Mouse (Mus musculus) gastrocnemius, adult 8-10 months (tissue): ENCODE measurements around the gene Unc119. TPM values are rescaled to one million over a fixed set of nuclear protein-coding genes. Genes with fewer than 3 reads are reported as not detected.

Experiments used
- DNase-seq, 2 experiments: peaks; one replicate each; pipeline ENCODE4 v3.0.0; 2022; ENCODE audit warnings: low spot score in 2 of 2
- total RNA-seq, 4 experiments: library from RNA; stranded (reverse); gene quantifications; 2 replicates each; pipeline ENCODE4 v1.2.4; 2022

Unc119 gene
- 10 to 100 TPM in 1 of 4 experiments, 1 to 10 TPM in 3; 5.3 to 14.9 (median 8.4) TPM for total RNA-seq

DNA sequence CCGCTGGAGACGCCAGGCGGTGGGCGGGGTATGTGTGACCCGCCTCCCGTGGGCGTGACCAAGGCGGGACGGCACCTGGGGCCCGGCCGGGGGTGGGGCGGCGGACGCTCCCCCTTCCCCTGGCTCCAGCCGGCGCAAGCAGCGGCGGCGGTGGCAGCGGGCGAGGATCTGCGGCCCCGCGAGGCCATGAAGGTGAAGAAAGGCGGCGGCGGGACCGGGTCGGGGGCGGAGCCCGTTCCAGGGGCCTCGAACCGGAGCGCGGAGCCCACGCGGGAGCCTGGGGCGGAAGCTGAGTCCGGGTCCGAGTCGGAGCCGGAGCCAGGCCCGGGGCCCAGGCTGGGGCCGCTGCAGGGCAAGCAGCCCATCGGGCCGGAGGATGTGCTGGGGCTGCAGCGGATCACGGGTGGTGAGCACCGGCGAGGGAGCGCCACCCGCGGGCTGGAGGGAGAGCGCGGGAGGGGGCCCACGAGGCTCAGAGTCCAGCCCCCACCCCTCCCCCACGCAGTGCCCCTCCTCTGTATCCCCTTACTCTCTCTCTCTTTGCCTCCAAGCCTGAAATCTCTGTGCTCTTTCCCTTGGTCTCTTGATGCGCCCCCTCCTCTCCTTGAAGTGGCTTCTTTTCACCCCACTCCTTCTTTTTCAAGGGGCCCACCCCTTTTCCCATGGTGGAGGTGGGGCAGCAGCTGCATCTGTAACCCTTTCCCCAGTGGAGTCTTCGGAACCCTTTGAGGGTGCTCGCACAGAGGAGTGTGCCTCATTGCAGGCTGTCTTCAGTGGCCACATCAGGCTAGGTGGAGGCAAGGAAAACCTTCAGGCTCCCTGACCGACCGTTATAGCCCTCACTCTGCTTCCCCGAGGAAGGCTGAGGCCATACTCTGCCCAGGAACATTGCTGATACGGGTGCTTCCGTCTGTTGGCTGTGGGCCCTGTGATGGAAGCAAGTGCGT is at the start of gene Unc119:
Unc119 (plus strand) TSS at position 102 of the 947 bp plus-strand sequence.
- DNase-seq, result peak; percentile 54 to 62

DNA sequence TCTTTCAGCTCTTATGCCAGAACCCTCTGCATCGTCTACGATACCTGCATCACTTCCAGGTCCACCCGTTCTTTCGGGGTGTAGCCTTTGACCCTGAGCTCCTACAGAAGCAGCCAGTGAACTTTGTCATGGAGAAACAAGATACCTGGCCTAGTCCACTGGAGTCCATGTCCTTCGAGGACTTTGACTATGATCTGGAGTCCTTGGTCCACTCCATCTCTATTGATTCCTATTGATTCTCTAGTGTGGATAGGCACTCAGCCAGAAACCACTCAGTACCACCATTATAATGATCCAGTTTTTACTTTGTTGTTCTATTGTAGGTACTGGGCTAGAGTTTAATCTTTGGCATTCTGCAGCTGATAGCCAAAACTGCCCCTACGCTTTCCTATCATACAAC is 48.7 kb upstream of the Unc119 start:
- DNase-seq, result no peak

DNA sequence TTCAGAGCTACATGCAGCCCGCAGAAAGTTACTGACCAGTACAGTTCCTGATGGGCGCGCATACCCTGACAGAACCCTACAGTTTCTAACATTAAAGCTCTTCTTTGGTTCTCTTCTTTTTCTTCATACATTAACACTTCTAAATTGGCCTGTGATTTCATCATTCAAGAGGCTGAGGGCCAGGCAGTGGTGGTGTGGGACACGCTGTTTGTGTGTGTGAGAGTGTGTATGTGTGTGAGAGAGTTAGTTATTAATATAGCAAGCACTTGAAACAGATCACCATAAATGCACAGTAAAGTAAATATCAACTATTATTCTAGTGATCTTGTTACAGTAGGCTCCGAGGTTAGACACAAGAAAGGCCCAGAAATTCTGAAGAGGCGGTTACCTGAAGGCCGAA is 42.4 kb upstream of the Unc119 start:
- DNase-seq, result no peak

DNA sequence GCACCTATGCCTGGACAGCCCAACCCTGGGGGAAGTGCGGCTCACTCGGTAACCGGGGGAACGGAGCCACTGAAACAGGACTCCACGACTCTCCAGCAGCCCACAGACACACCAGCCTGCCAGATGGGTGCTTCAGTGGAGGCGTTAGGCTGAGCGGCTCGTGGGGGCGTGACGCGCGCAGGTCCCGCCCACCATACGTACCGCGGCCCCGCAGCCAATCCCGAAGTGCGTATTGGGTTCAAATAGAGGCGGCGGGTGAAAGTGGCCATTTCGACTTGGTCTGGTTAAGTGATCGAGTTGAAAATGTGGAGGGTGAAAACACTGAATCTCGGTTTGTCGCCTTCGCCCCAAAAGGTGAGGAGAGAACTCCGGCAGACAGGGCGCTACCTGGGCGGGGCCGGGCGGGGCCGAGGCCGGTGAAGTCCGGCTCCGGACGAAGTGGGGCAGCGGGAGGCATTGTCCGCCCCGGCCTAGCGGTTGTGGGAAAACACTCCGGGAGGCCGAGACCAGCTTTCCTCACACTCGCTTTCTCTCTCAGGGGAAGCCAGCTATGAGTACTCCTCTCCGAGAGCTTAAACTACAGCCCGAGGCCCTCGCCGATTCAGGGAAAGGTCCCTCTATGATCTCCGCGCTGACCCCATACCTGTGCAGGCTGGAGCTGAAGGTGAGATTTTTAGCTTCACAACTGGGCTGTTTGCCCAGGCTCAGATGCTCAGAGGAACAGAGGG is 41.8 kb upstream of the Unc119 start, which contains the start of gene Spag5:
Spag5 (plus strand) TSS at position 173 of the 728 bp plus-strand sequence.
- DNase-seq, result peak; percentile 88 to 91

DNA sequence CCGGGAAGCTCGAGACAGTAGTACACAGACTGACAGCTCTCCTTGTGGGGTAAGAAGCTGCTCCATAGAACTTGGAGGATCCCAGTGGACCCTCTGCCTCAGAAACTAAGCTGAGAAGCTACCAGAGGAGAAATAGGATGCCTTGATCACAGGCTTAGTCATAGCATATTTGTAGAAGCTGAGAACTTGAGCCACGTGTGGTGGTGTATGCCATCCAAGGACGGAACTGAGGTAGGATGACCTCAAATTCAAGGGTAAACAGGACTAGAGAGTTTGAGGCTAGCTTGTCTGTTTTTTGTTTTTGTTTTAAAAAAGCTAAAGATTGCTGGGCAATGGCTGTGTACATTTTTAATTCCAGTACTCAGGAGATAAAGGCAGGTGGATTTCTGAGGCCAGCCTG is 38.0 kb upstream of the Unc119 start:
- no peak for DNase-seq

DNA sequence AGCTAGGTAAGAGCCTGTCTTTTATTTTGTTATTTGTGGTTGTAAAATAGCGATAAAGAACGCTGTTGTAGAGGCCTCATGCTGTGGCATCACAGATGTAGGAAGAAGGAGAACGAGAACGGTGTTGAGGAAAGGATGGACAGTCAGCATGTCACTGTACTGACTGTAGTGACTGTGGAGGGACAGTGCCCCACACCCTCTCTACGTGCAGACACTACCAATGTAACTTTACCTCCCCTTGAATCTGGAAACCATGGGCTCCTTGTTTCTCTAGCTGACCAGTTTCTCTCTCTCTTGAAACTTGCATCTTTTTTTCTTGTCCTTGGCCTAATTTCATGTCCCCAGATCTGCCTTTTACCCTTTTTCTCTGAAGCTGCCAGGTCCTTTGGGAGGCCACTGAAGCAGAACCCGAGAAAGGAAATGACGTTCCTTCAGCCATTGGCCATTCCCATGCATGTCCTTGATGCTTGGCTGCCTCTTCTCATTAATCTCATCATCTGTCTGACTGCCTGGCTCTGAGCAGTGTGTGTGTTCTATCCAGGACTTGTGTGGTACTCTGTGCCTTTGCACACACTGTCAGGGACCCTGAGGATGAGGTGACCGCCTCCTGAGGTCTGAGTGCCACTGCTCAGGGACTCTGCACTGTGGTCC is 32.3 kb upstream of the Unc119 start:
- no peak for DNase-seq

DNA sequence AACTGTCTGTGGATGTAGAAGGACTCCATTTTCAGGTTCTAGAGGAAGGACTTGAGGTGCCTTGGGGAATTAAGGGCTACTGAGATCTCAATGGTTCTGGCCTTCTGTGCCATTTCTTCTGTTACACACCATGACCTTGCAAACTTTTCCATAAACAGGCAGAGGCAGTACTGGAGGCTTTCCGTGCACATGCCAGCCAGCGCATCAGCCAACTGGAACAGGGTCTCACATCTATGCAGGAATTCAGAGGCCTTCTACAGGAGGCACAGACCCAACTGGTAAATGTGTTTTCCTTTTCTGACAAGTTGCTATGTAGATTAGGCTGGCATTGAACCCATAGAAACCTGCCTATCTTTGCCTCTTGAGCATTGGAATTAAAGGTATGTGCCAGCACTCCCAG is 29.6 kb upstream of the Unc119 start:
- DNase-seq, result no peak

DNA sequence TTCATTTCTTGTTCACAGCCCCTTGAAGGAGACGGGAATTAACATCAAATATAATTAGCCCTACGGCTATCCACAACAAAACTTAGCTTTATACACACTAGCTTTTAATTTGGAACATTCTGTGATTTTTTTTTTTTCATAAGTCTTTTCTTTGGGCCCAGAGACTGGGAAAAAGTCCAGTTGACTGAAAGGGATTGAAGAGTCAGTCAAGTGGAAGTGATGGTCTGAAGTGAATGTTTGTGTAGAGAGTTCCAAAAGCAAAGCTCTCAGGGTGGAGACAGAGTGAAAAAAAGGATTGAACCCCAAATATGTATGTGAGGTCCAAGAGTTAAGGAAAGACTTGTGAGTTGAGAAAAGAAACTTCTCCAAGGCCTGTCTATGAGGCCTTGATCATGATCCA is 24.9 kb upstream of the Unc119 start:
- no peak for DNase-seq

DNA sequence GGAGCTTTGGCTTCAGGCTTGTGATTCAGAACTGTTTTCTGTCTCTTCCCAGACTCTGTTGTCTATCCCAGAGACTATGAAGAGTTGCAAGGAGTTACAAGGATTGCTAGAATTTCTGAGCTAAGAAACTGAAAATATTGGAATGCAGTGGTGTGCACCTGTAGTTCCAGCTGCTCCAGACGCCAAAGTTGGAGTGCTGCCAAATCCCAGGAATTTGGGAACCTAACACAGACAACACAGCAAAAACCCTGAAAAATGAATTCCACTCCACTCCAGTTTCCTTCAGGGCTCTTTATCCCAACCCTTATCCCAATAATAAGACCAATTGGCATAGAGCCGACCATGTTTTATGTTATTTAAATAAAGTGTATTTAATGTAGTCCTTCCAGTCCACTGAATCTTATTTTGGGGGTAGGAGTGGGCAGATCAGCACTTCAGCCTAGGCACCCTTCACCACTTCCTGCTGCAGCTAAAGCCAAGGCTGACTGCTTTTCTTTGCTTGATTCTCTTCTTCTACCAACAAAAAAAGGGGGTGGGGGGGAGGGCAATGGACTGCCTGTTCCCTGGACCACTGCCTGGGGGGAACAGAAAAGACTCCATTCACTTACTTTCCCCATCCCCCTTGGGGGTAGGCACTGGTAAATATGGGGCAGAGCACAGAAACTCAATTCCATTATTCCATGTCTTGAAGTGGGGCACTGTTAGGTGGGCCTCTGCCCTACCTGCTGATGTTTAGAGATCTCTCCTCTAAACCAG is 21.0 kb upstream of the Unc119 start:
- DNase-seq, result no peak

DNA sequence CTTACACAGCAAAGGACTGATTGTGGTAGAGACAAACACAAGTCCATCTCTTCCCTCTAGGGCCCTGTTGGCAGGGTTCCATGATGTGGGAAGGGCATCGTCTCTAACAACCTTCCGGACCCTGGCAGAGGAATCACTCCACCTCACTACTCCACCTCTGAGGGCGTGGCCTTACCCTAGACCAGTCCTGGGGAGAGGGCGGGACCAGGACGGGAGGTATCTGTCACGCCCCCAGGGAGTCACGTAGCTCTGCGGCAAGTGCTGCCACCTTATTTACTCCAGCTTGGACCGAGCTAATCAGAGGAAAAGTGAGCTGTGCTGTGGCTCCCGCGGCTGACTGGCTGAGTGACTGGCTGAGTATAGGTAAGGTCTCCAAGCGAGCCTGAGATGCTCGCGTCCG is 20.4 kb upstream of the Unc119 start, which contains the start of gene Aldoc:
Aldoc (plus strand) TSS at position 109 of the 400 bp plus-strand sequence.
- peak; percentile 50 to 66 for DNase-seq

DNA sequence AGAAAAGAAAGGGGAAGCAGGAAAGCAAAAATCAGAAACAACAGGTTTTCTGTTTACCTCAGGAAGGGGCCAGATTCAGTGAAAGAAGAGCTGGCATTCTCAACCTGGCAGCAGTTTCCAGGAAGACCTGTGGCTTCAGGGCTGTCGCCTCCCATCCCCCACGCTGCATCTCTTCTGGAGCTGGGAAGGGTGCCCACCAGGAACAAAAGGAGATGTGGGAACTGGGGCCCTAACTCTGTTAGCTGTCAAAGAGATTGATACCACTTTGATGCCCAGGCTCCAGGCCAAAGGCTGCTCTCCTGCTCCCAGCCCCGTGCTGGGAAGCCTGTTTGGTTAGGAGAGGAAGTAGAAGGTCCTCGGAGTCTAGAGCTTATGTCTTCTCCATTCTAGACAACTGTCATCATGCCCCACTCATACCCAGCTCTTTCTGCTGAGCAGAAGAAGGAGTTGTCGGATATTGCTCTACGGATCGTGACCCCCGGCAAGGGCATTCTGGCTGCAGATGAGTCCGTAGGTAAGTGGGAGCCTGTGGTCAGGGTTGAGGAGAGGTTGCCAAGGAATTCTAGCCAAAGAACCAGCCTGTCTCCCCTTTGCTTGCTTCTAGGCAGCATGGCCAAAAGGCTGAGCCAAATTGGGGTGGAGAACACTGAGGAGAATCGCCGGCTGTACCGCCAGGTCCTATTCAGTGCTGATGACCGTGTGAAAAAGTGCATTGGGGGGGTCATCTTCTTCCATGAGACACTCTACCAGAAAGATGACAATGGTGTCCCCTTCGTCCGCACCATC is 19.1 kb upstream of the Unc119 start:
- no peak for DNase-seq

DNA sequence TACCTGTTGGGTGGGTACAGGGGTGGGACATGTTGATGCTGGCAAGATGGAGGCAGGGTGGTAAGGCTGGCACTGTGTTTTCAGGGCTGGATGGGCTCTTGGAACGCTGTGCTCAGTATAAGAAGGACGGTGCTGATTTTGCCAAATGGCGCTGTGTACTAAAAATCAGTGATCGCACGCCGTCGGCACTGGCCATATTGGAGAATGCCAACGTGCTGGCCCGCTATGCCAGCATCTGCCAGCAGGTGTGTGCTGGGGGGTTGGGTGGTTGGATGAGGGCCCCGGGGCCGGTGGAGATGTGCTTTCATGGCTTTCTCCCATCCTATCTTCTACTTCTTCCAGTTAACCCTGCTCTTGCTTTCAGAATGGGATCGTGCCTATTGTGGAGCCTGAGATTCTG is 18.3 kb upstream of the Unc119 start:
- DNase-seq, result no peak

DNA sequence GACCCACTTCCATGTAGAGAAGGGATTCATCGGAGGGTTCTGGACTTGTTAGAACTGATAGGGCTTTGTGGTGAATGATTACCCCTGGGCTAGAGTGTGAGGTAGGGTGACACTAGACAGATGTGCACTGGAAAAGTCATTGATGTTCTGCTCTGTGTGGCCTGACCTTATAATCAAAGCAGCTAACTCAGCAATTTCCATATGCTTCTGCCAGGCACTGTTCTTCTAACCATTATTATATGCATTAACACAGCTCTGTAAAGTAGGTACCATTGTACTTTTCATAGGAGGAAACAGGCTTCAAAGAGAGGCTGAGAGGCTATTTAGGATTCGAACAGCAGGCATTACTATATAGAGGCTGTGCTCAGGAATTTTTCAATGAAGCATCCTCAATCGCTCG is 16.1 kb upstream of the Unc119 start:
- DNase-seq, result no peak

DNA sequence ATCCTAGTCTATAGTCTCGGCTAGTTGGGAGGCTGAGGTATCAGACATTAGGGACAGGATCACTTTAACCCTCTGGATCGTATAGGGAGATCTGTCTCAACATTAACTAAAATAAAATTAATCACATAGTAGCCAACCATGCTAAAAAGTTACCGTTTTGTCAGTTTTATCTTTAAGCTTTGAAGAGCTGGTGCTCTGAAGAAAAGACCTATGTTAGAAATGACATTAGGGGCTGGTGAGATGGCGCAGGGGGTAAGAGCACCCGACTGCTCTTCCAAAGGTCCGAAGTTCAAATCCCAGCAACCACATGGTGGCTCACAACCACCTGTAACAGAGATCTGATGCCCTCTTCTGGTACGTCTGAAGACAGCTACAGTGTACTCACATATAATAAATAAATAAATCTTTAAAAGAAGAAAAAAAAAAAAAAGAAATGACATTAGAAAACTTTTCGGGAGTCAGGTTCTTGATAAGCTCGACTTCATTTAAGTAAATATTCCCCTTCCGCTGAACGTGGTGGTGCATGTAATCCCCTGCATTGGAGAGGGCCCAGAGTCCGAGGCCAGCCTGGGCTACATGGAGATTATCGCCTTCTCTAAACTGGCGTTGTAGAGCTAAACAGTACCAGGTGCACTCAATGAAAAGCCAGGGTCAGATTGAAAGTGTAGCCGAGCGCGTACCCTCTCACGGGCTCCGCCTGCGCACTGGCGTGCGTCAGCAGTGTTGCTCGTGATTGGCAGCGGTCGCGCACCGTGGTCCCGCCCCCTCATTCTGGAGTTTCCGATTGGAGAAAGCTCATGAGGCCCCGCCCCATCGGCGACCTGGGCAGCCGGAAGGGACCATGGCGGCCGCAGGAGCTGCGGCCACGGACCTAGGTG is 15.4 kb upstream of the Unc119 start, which contains the start of gene Pigs:
Pigs (plus strand) TSS at position 782 of the 878 bp plus-strand sequence.
- peak; percentile 94 to 95 for DNase-seq

DNA sequence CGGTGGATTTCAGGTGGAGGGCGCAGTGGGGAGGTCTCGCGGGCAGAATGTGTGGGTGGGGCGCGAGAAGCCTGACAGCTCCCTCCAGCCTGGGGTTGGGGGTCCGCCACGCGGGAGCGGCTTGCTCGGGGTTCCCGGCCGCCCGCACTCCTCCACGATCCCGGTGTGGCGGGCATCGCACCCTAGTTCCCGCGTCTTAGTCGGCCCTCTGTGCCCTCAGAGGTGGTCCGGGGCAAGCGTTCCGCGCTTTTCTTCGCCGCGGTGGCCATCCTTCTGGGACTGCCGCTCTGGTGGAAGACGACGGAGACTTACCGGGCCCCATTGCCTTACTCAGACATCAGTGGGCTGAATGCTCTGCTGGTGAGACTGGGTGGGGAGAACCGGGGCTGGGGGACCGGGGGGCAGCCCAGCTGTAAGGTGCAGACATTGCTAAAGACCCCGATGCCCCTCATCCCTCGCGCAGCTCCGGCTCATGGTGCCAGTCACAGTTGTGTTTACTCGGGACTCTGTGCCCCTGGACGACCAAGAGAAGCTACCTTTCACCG is 14.7 kb upstream of the Unc119 start:
- no peak for DNase-seq

DNA sequence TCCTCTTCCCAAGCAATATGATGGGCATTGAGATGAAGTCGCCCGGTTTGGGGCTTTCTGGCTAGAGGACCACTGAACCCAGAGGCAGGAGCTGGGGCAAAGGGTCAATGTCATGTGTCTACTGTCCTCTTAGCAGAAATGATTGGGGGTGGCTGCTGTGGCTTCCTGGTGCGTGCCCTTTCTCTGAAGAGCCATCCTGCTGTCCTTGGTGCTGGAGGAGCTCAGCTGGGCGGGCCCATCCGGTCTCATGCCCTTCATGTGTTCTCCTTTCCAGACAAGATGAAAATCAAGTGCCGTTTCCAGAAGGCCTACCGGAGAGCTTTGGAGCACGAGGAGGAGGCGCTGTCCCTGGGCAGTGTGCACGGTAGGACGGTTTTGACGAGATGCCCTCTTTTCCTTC is 10.6 kb upstream of the Unc119 start:
- no peak for DNase-seq

DNA sequence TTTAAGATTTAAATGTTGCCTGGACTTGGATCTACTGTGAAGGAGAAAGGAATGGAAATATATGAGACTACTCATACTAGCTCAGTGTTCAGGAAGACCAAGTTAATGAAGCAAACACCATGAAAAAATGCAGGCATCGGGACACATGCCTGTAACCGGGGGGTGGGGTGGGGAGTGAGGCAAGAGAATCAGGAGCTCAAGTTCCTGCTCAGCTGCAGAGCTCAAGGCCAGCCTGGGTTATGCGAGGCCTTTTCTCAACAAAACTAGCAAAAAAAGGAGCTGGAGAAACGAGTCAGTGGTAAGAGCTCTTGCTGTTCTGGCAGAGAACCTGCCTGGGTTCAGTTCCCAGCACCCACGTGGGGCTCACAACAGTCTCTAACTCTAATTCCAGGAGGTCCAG is 9.3 kb upstream of the Unc119 start:
- DNase-seq, result no peak

DNA sequence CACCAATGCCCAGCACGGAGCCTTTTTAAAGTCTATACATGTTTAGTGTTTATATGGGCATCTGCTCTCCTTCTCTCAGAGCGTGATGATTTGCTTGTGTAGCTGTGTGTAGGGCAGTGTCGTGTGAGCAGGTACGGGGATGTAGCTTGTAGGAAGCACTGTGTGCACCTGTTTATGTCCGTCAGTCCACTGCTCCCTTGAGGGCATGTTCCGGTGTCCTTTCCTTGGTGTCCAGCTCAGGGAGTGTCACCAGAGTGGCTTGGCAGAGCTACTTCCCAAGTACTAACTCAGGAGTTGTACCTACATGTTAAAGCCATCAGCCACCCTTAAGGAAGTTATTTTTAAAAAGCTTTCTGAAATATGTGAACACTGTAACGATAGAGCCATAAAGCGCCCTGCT is 6.2 kb upstream of the Unc119 start:
- peak in 1 of 2 experiments; percentile 49 for DNase-seq

DNA sequence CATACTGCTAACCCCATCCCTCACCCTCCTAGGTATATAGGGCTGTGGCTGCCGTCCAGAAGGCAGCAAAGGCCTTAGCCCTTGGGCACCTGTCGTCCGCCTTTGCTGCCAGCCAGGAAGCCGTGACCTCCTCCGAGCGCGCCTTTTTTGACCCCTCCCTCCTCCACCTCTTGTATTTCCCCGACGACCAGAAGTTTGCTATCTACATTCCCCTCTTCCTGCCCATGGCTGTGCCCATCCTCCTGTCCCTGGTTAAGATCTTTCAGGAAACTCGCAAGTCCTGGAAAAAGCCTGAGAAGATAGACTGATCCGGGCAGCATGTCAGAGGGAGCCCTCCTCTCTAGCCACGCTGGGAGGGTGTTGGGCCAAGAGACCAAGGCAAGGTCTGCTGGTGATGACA is 1.6 kb upstream of the Unc119 start:
- no peak for DNase-seq
